Mouse (Mus musculus) heart, postnatal 0 days (tissue): Measurements from ENCODE around the gene Tagln. TPM values are rescaled to one million over a fixed set of nuclear protein-coding genes. Genes with fewer than 3 reads are reported as not detected.
A peak's percentile ranks its signal among the peaks of the same experiment; 100 is the strongest.

Experiments used
- ATAC-seq: fragments of 200-750 bp; cut with Nextera tagmentation; 2 replicates; pipeline ENCODE4 v1.8.0; 2017; ENCODE audit warnings: low read depth, moderate number of reproducible peaks, moderate library complexity; ENCODE audit not compliant: insufficient read depth
- DNase-seq: peaks from one replicate; pipeline ENCODE4 v3.0.0-alpha.2; 2016; ENCODE audit warnings: low spot score
- H3K27ac ChIP-seq: fragments of 300-500 bp; sonication (generic); 2 replicates; pipeline ENCODE4 v1.5.1; 2014; ENCODE audit warnings: low read depth, mild to moderate bottlenecking
- H3K27me3 ChIP-seq: fragments of 300-500 bp; sonication (generic); 2 replicates; pipeline ENCODE4 v1.6.1; 2014; ENCODE audit warnings: low read length, mixed read lengths; ENCODE audit not compliant: control insufficient read depth, insufficient read depth
- H3K36me3 ChIP-seq: fragments of 300-500 bp; sonication (generic); replicated peaks from 2 replicates; pipeline ENCODE4 v1.6.1; 2014; ENCODE audit warnings: low read length, mixed read lengths; ENCODE audit not compliant: control insufficient read depth, insufficient read depth
- H3K4me1 ChIP-seq: fragments of 300-500 bp; sonication (generic); 2 replicates; pipeline ENCODE4 v1.6.1; 2014; ENCODE audit warnings: antibody characterized with exemption; ENCODE audit not compliant: control insufficient read depth, insufficient read depth
- H3K4me2 ChIP-seq: fragments of 300-500 bp; sonication (generic); 2 replicates; pipeline ENCODE4 v1.6.1; 2014; ENCODE audit warnings: low read depth, mild to moderate bottlenecking, low read length, moderate library complexity
- H3K4me3 ChIP-seq: fragments of 300-500 bp; sonication (generic); 2 replicates; pipeline ENCODE4 v1.5.1; 2014; ENCODE audit warnings: low read depth, low read length
- H3K9ac ChIP-seq: fragments of 300-500 bp; sonication (generic); replicated peaks from 2 replicates; pipeline ENCODE4 v1.6.1; 2014; ENCODE audit warnings: low read depth, low read length, mixed read lengths
- H3K9me3 ChIP-seq: fragments of 300-500 bp; sonication (generic); replicated peaks from 2 replicates; pipeline ENCODE4 v1.6.1; 2016; ENCODE audit warnings: low read length; ENCODE audit not compliant: control insufficient read depth
- CTCF ChIP-seq: IDR thresholded peaks from 2 replicates; pipeline ENCODE4 v1.5.1; 2016; ENCODE audit warnings: antibody characterized with exemption, control low read depth, low read depth
- EP300 ChIP-seq: IDR thresholded peaks from 2 replicates; pipeline ENCODE4 v1.6.1; 2016; ENCODE audit warnings: antibody characterized with exemption, low read depth
- WGBS: fragments of 180-500 bp; shearing (Covaris S2); extraction: QIAGEN DNeasy Blood & Tissue Kit; methylation state at CpG from one replicate; pipeline ENCODE4 v1.1.7; 2014; 5-methylcytosine and 5-hydroxymethylcytosine counted together
- polyA plus RNA-seq: library from polyadenylated mRNA; unstranded; fragments of >200 nt; fragmentation: Nextera tagmentation; extraction: Ambion mirVana; gene quantifications from 2 replicates; pipeline ENCODE4 v1.2.1, GENCODE M21; 2015
- total RNA-seq: library from RNA; depleted of rRNA; stranded (reverse); fragments of >200 nt; gene quantifications from 2 replicates; pipeline ENCODE4 v1.2.3, GENCODE M21; 2014; ENCODE audit warnings: low replicate concordance

Tagln gene
- total and polyA plus RNA-seq, 2 experiments from 2014 or later = 54.5 to 610 TPM

DNA sequence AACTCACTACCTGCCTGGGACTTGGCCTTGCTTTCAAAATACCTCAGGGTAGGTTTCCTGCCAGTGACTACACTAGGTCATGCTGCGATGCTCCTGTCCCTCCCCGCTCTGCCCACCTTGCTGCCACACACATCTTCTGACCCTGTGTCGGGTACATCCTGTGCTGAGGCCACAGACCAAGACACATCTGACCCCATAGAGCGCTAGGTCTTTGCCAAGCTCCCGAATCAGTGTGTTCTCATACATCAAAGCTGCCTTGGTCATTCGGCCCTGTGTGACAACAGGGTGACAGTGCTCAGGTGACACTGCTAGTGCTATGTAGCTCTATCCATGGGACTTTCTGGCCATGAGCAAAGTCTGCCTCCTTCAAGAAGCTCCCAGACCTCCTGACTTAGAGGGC is 3.9 kb upstream of the Tagln start:
- Histone ChIP-seq H3K27ac (no peak overlapping the region), H3K4me2 (no peak overlapping the region), H3K9ac (no peak overlapping the region), H3K9me3 (no peaks in the 10 kb centered on the region), H3K4me3 (no peak overlapping the region), H3K36me3 (peaks cover 54% of the 10 kb centered on the region), H3K4me1 (0 out of 2 replicates have a peak, but pooled peaks cover 3% of the 10 kb centered on the region), H3K27me3 (no peaks in the 10 kb centered on the region)
- DNase-seq (no peak), ATAC-seq (no peak)
- TF ChIP-seq EP300 = no peak
- no peak for TF ChIP-seq CTCF
- WGBS = 92% methylated on average over 6 of the region's 6 CpGs

DNA sequence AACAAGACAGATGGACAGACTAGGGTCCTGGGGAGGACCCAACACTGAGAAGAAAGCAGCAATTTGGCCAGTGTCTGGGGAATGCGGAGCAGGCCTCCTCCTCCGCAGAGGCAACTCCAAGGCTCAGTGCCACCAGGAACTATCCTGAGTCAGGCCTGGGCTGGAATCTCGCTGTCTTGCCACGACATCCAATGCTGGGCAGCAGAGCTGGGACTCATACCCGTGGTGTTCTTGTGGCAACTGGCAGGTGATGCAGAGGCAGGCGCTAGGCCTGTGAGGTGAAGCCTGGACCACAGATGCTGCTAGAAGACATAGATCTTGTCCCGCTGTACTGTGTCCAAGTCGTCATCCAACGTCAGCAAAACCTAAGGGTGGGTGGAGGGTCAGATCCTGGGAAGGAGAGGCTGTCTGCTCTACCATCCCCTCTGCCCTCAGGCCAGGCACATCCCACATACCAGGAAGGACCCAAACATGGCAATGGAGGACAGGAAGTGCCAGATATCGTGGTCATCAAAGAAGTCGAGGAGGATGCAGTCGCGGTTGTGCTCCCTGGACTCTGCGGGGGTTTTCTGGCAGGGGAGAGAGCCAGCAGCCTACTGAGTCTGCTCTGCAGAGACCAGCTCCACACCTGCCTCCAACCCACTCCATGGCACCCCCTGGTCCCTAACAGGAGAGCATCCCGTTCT is 3.2 kb upstream of the Tagln start:
- Histone ChIP-seq H3K9me3 (no peaks in the 10 kb centered on the region), H3K4me1 (0 out of 2 replicates have a peak, but pooled peaks cover 3% of the 10 kb centered on the region), H3K9ac (no peak overlapping the region), H3K4me2 (no peak overlapping the region), H3K36me3 (peaks cover 47% of the 10 kb centered on the region), H3K27me3 (no peaks in the 10 kb centered on the region), H3K4me3 (no peak overlapping the region), H3K27ac (no peak overlapping the region)
- DNase-seq (no peak), ATAC-seq (no peak)
- TF ChIP-seq EP300 (no peak), CTCF (no peak)
- WGBS = 71% methylated on average over 15 of the region's 15 CpGs

DNA sequence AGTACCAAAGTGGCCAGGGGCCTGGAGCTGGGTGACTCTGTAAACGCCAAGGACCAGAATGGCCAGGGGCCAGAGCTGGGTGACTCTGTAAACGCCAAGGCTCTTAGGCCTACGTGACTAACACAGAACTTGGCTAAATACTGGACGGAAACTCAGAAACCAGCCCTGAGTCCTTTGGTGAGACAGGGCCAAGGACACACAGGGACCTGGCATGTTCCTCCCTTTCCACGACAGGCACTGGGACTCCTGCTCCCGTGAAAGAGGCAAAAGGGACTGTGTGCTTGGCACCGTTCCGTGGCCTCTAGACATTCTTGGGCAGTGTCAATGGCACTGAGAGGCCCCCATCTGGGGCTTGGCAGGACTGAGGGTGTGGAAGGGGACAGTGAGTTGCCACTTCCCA is 2.2 kb upstream of the Tagln start:
- H3K27me3 ChIP-seq = no peaks in the 10 kb centered on the region
- no peak; the same call in 1 of the 2 replicates for ATAC-seq
- H3K9ac ChIP-seq = no peak overlapping the region
- TF ChIP-seq CTCF (no peak), EP300 (no peak)
- 71% methylated on average over 8 of the region's 8 CpGs for WGBS
- no peaks in the 10 kb centered on the region for H3K9me3 ChIP-seq
- H3K27ac ChIP-seq = peak overlapping the region; percentile 9; the same call in 1 of the 2 replicates
- peaks cover 37% of the 10 kb centered on the region for H3K36me3 ChIP-seq
- no peak for DNase-seq
- H3K4me2 ChIP-seq = no peak overlapping the region
- H3K4me3 ChIP-seq = no peak overlapping the region
- H3K4me1 ChIP-seq = peaks cover 4% of the 10 kb centered on the region

DNA sequence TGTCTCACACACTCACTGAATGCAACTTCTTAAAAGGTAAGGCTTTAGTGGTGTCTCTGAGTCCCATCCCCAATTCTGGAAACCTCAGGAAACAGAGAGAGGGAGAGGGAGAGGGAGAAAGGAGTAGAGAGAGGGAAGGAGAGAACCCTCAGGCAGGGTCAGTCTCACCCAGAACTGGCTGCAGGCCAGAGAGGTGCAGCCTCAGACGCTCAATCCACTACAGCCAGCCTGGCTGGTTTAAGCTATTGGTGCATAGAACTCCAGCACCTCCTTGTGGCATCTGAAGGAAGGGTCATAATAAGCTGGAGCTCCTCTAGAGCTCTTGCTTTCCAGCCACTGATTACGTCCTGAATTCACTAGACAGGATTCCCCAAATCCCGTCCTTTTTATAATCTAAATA is 1.0 kb upstream of the Tagln start:
- peak; percentile 76 for ATAC-seq
- Histone ChIP-seq H3K9me3 (no peaks in the 10 kb centered on the region), H3K36me3 (peaks cover 25% of the 10 kb centered on the region), H3K9ac (no peak overlapping the region), H3K27ac (no peak overlapping the region; the same call in 1 of the 2 replicates), H3K4me2 (no peak overlapping the region), H3K4me3 (no peak overlapping the region), H3K4me1 (peaks cover 11% of the 10 kb centered on the region), H3K27me3 (no peaks in the 10 kb centered on the region)
- 11% methylated on average over 3 of the region's 3 CpGs for WGBS
- TF ChIP-seq EP300 = 0 out of 2 replicates have a peak, but pooled peaks have one; percentile 9
- TF ChIP-seq CTCF = peak; percentile 87
- DNase-seq = peak; percentile 85

DNA sequence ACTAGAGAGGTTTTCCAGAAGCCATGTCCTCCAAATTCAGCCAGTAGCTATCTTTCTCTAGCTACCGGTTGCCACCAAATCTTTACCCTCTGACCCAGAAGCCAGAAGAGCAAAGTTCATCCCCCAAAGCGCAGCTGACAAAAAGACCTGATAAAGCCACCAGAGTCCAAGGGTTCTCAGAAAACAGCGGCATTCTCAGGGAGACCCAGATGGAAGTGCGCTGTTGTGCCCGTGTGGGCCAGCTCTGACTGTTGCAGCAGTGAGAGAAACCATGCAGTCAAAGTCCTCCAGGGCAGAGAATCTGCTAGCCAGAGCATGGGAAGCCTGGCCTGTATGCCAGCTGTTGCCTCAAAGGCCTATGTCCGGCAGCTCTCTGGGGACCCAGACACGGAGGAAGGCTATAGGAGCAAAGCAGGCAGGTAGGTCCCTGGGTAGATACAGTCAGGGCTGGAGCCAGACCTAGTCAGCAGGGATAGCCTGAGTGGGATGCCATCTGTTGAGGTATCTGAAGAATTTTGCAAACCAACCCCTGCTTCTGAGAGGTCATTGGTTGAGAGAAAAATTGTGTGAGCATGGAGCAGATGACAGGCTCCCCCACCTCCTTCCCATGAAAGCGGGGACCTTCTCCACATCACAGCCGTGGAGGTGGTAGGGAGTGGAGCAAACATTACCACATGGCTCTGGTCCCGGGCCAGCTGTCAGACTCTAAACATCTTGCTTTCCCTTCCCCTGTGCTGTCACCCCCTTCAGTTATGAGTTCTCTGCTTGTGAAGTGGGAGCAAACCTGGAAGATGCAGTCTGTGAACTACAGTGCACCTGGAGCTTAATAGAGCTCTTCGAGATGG is 3.1 kb downstream of the Tagln start:
- H3K4me3 ChIP-seq = no peak overlapping the region; the same call in 1 of the 2 replicates
- no peak for TF ChIP-seq EP300
- no peak for TF ChIP-seq CTCF
- no peak overlapping the region for H3K27ac ChIP-seq
- no peaks in the 10 kb centered on the region for H3K9me3 ChIP-seq
- DNase-seq = no peak
- peaks cover 39% of the 10 kb centered on the region for H3K36me3 ChIP-seq
- peak overlapping the region; percentile 16 for H3K4me2 ChIP-seq
- no peak for ATAC-seq
- WGBS = 47% methylated on average over 11 of the region's 11 CpGs
- H3K4me1 ChIP-seq = peaks cover 11% of the 10 kb centered on the region
- no peaks in the 10 kb centered on the region for H3K27me3 ChIP-seq
- no peak overlapping the region; the same call in 1 of the 2 replicates for H3K9ac ChIP-seq
